Mouse (Mus musculus): ENCODE data around the gene Nacc1. TPM values are rescaled to one million over a fixed set of nuclear protein-coding genes. Genes with fewer than 3 reads are reported as not detected.

The Nacc1 gene
- 68.3 and 68.8 TPM in 2 replicates for total RNA-seq (2021)
- long read RNA-seq, experiment 1, full-length matches to known transcripts, result 3 of 37 reads
- long read RNA-seq, experiment 1, partial matches to known transcripts, result 0 of 37 reads
- long read RNA-seq, experiment 1, other reads (novel, unspliced or antisense), result 34 of 37 reads
- long read RNA-seq, experiment 2, full-length matches to known transcripts, result 1 of 33 reads
- long read RNA-seq, experiment 2, partial matches to known transcripts, result 0 of 33 reads
- long read RNA-seq, experiment 2, other reads (novel, unspliced or antisense), result 32 of 33 reads

DNA sequence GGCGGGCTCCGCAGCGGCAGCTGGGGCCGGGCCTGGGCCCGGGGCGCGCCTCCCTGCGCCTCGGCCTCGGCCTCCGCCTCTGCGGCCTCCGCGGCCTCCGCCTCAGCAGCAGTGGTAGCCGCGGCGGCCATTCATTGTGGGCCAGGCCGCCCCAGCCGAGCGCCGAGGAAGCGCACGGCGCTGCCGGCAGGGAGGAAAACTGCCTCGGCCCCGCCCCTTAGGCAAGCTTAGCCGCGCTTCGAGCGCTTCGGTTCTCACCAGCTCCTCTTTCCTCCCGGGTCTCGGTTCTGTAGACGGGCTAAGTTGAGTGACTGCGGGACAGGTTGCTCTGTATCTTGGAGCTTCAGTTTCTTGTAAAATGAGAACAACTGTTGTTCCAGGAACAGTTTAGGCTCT lies at the start of gene Nacc1:
Gene Nacc1, minus strand, starts transcription at position 158 of the 396 bp plus-strand sequence.
- DNase-seq, result peak; percentile 95

- DNase-seq, result no peak
Observed at GRCm38 (mm10) chr8:84736521-84736920, 48.9 kb upstream of the Nacc1 start.

DNA sequence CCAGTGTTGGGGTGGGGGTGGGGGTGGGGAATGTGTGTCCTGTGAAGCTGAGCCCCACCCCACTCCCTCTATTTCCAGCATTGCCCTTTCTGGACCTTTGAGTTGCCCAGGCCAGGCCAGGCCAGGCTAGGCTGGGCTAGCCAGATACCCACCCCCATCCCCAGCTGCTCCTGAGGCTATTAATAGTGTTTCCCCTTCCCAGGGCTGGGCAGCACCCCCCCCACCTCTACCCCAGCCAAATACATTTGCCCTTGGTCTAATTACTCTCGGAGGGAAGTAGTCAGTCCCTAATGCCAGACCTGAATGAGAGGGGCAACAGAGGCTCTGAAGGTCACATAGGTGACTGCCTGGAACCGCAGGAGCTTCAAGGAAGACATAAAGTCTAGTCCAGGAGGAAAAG lies 47.9 kb upstream of the Nacc1 start:
- DNase-seq, result no peak

DNA sequence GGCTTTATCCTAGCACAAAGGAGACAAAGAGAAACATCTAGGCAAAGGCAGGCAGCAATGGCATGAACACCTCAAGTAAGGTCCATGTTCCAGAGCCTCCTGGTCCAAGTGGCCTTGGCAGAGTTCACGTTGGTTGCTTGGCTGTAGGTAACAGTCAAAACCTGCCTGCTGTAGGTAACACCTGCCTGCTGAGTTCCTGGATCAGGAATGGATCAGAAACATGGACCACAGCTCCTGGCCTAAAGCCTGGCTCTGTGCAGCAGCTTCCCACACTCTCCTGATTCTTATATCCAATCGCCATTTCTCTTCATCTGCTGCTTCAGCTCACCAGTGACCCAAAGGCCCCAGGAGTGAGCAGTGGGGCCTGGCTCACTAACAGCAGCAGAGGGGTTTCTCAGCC lies 47.0 kb upstream of the Nacc1 start:
- DNase-seq, result no peak

DNA sequence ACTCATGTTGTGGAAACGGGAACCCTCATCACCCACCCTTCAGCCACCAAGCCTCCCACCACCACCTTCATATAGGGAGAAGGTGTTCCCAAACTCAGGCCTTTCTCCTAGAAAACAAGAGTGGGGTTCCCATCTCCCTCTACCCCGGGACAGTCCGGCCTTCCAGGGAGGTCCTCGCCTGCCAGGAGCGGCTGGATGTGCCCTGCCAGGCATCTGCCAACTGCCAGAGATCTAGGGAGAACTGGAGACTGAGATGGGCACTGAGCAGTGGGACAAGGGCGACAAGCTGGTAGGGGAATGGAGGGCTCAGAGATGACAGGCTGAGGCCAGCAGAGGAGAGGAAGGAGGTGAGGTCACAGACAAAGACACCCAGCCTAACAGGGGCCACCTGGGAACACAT lies 46.3 kb upstream of the Nacc1 start:
- DNase-seq, result no peak

DNA sequence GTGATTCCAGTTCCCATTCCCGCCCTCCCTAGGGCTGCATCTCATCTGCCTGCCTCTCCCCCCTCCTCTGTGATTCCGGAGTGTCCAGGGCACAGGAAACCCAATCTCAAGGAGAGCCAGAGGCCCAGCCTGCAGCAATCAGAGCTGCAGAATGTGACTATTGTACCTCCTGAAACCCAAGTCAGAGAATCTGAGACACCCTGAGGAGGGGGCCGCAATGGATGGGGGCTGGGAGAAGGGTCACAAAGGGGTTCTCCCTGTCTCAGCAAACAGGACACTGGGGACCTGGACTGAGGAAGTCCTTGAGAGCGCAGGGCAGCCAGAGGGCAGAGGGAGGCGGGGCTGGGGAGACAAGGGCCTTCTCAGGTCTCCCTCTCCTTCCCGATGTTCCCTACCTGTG lies 45.3 kb upstream of the Nacc1 start:
- no peak for DNase-seq

GRCm38 (mm10) chr8:84732545-84732944 lies 44.9 kb upstream of the Nacc1 start:
- no peak for DNase-seq

DNA sequence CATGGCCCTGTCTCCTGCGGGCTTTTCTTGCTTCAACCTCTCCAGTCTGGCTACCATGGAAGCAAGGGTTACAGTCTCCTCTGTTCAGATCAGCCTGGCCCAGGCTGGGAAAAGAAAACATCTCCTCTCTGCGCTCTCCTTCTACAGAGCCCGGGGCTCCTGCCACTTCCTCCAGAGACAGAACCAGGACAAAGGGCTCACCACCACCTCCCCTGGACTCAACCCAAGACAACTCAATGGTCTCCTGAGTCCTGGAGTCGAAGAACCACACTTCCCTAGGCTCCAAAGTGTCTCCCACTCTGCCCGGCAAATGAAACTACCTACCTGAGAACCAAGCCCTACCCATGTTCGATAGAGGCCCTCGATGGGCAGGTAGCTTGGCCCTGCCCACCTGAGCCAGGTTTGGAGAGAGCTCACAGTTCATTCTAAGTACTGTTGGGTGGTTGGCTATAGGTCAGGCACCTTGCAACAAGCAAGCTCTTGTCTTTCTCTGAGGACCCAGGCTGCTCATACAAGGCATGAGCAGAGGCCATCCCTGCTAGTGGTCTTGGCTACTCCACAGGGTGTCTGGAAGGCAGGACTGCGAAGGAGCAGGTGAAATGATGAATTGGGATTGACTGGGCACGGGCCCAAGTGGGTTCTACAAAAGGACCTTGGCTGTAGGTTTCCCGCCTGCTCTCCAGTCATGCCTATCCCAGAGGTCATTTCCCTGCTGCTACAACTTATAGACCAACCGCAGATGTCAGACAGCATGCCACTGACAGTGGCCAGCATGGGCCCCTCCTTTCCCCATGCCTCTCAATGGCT lies 43.9 kb upstream of the Nacc1 start:
- peak; percentile 66 for DNase-seq

DNA sequence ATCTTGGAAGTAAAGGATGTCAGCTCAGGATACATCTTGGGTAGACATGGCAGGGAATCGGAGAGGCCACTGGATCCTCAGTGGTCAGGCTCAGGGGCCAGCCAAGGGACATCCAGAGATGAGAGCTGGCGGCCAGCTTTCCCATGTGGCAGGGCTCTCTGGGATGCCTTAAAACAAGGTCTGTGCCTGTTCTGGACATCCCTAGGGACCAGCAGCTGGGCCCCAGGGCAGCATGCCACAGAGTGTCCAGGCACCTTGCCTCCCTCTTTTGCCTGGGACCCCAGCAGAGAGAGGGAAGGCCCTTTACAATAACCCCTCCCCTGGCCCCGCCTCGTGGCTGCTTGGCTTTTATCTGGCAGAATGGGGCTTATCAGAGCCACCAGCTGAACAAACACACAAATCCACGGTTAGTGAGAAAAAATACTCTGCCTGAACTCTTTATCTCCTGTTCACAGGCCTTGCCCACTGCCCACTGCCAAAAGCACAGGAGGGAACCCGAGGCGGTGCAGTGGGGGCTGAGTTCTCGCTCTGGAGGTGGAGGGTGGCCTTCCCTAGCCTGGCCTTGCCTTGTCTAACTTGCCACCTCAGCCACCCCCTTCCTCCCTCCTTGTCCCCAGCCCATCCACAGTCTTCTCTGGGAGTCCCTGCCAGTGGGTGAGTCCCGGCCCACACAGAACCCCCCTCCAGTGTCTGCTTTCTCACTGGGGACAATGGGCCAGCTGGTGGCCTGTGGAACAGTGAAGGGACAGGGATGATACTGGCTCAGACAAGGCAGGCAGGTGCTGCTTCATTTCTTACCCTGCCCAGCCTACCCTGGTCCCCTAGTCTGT lies 43.1 kb upstream of the Nacc1 start:
- DNase-seq, result no peak

GRCm38 (mm10) chr8:84729921-84730362 lies 42.3 kb upstream of the Nacc1 start:
- no peak for DNase-seq

DNA sequence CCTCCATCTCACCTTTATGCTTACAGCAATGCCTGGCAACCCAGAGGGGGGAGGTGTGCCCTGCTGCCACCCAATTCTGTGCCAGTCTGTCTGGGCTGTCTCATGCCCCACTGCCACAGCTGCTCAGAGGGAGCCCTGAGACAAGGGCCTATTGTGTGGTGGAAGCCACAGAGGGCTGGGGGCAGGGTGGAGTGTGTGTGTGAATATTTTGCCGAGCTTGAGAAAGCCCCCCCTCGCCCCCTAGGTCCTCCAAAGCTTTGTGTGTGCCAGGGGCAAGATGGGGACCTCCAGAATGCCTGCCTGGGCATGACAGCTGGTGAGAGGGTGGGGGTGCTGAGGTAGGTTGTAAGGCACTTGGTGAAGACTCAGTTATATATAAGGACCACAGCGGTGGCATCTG lies 40.8 kb upstream of the Nacc1 start:
- DNase-seq, result no peak

DNA sequence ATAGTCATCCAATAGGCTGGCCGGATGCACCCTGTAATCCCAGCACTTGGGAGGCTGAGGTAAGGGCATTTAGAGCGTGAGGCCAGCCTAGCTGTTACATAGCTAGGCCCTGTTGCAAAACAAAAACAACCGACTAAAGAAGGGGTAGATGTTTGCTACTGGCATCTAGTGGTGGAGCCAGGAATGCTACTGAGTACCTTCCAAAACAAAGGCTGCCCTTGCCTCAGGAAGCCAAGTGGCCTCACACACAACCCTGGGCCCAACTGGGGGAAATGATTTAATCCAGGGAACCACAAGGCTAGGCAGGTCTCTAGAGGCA lies 38.2 kb upstream of the Nacc1 start:
- peak; percentile 53 for DNase-seq

DNA sequence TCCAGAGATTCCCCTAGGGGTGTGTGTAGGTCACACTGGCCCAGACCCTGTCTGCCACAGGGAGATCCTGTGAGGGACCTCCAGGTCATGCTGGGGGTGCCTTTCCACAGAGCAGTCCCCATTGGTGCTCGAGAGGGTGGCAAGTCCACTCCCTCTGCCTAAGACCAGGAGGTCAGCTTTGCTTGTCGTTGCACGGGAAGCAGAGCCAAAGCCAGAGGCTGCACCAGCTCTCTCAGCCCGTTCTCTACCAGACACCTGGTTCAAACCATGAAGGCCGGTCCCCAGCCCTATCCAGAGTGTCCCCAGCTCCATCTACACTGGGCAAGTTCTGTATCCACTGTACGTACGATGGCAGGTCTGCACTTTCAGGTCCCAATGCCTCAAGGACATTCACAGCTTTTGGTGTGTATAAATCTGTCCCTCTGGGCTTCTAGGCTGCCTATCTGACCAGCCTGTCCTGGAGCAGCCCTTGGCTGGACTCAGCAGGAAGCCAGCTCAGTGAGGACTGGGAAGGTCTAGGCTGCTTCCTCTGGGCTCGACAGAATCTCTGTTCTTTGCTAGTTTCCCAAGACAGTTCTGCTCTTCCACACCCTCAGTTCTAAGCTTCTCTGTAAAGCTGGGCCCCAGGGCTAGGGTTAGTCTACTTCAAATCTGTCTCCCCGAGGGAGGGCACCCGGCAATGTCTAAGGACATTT lies 37.7 kb upstream of the Nacc1 start:
- DNase-seq, result no peak

- DNase-seq, result no peak
Observed at GRCm38 (mm10) chr8:84724683-84725082, 37.0 kb upstream of the Nacc1 start.

- no peak for DNase-seq
Observed at GRCm38 (mm10) chr8:84723571-84723900, 35.9 kb upstream of the Nacc1 start.

DNA sequence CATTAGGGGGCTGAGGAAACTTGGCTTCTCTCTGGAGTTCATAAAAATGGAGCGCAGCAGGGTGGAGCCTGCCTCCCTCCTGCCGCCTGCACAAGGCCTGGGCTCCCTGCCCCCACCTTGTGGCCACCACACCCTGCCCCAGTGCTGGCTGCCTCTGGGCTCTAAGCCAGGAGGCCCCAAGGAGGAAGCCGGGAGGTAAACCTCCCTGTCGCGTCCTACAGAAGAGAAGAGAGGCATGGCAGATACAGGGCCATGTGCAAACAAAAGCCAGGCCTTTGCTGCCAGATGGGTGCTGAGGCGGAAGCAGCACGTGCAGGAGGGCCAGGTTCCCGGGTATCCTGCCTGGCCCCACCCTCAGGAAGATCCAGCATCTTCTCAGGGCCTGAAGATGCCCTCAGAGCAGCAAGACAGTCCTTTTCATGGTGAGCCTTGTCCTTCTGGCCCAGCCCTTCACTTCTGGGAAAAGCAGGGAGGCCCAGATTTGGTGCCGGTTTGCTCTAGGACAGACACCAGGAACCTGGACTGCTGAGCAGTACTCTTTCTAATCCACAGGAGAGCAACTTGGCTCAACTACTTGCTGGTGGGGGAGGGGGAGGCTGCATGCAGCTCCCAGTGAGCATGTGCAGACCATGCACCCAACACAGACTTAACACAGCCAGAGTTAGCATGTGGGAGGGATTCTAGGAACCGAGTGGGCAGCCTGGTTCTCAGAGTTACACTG lies 35.3 kb upstream of the Nacc1 start, which contains the start of gene G430095P16Rik:
Gene G430095P16Rik, plus strand, starts transcription at position 158 of the 721 bp plus-strand sequence.
- DNase-seq, result peak; percentile 79

DNA sequence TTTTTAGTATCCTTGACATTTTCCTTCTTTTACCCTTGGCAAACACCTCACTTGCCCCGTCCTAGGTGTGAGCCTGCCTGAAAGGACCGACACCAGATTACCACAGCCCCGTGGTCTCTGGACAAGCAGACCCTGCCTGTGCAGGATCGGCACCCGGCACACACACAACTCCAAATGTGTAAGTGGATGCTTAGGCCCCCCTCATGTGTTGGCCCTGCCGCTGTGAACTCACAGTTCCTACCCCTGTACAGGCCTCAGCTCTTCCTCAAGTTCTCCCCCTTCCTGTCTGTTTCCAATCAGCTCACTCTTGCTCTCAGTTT lies 34.8 kb upstream of the Nacc1 start:
- DNase-seq, result no peak

DNA sequence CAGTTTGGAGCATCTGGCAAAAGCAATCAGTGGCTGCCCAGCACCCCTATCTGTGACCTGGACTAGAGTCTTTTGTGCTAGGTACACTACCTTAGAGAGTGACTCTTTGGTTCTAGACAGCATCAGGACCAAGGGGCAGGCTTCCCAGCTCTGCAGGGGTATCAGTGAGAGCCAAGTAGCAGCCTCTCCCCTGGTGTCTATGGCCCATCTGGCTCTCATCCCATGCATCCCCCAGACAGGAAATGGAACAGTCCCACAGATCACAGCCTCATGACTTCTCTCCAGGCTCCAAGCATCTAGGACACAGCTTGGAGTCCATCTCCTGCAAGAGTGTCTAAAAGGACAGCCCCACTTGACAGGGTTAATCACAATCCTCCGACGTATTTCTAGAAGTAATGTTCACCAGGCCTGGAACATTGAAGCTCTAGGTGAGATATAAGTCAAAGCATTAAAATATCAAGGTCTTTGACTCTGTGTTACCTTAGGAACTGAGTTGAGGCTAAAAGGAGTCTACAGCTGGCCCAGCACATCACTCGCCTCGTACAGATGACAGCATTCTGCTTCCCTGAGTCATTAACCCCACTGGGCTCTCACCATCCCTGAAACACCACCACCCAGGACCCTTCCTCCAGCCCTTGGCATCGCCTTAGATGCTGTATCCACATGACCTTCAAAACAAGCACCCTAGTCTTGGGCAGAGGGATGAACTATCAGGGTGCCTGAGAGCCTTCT lies 31.5 kb upstream of the Nacc1 start:
- DNase-seq, result no peak

DNA sequence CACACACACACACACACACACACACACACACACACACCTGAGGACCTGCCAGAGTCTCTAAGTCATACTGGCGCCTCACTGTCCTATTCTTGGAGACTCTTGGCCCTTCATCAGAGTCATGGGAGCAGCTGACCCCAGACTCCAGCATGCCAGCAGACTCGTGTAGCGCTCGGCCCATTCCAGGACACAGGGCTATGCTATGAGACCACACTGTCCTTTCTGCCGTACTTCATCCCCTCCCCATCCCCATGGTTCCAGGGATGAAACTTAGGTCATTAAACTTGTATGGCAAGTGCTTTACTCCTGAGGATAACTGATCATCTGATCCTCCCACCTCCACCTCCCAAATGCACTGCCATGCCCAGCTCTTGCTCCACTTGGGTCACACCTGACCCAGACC lies 30.8 kb upstream of the Nacc1 start:
- no peak for DNase-seq

DNA sequence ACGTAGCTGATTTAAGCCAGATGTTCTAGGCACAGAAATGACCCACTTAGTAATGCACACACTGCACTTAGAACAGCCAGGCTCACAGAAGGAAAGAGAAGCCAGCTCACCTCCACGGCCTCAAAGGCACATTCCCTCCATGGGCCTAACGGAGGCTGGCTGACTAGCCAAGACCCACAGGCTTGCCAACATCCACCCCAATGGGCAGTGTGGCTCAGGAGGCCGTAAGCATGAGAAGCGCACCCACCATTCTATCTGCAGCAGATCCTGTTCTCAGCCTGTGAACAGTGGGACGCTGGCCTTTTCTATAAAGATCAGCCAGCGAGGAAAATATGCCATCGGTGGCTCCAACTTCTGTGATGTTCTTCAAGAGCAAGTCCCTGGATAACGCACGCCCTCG lies 29.1 kb upstream of the Nacc1 start:
- DNase-seq, result no peak

- DNase-seq, result no peak
Observed at GRCm38 (mm10) chr8:84715893-84716468, 28.3 kb upstream of the Nacc1 start.

All from adrenal gland, postnatal 14 days (tissue).